Mouse (Mus musculus): ENCODE measurements around the gene Camta1.

The Camta1 gene

GRCm38 (mm10) chr4:151451885-151452284 lies 409.8 kb downstream of the Camta1 start:
- DNase-seq (ENCODE audit: low read depth, low spot score), result no peak

GRCm38 (mm10) chr4:151449981-151450380 lies 411.7 kb downstream of the Camta1 start:
- no peak for DNase-seq (ENCODE audit: low read depth, low spot score)

- no peak for DNase-seq (ENCODE audit: low read depth, low spot score)
These were observed 413.3 kb downstream of the Camta1 start for GRCm38 (mm10) chr4:151448341-151448740.

- DNase-seq (ENCODE audit: low read depth, low spot score), result no peak
These were observed 417.0 kb downstream of the Camta1 start for GRCm38 (mm10) chr4:151444665-151445064.

GRCm38 (mm10) chr4:151438561-151438960 lies 423.1 kb downstream of the Camta1 start:
- no peak for DNase-seq (ENCODE audit: low read depth, low spot score)

- no peak for DNase-seq (ENCODE audit: low read depth, low spot score)
These were observed 423.8 kb downstream of the Camta1 start for GRCm38 (mm10) chr4:151437859-151438258.

GRCm38 (mm10) chr4:151425133-151425532 lies 436.5 kb downstream of the Camta1 start:
- peak; percentile 22 for DNase-seq (ENCODE audit: low read depth, low spot score)

- no peak for DNase-seq (ENCODE audit: low read depth, low spot score)
These were observed 438.8 kb downstream of the Camta1 start for GRCm38 (mm10) chr4:151422922-151423321.

GRCm38 (mm10) chr4:151422361-151422760 lies 439.3 kb downstream of the Camta1 start:
- no peak for DNase-seq (ENCODE audit: low read depth, low spot score)

- no peak for DNase-seq (ENCODE audit: low read depth, low spot score)
These were observed 443.3 kb downstream of the Camta1 start for GRCm38 (mm10) chr4:151418344-151418875.

GRCm38 (mm10) chr4:151415812-151416211 lies 445.9 kb downstream of the Camta1 start:
- no peak for DNase-seq (ENCODE audit: low read depth, low spot score)

GRCm38 (mm10) chr4:151415376-151415775 lies 446.3 kb downstream of the Camta1 start:
- no peak for DNase-seq (ENCODE audit: low read depth, low spot score)

GRCm38 (mm10) chr4:151414952-151415351 lies 446.7 kb downstream of the Camta1 start:
- DNase-seq (ENCODE audit: low read depth, low spot score), result no peak

- DNase-seq (ENCODE audit: low read depth, low spot score), result no peak
These were observed 450.0 kb downstream of the Camta1 start for GRCm38 (mm10) chr4:151411641-151412061.

- DNase-seq (ENCODE audit: low read depth, low spot score), result no peak
These were observed 450.7 kb downstream of the Camta1 start for GRCm38 (mm10) chr4:151411016-151411415.

- DNase-seq (ENCODE audit: low read depth, low spot score), result no peak
These were observed 452.4 kb downstream of the Camta1 start for GRCm38 (mm10) chr4:151409291-151409690.

GRCm38 (mm10) chr4:151408811-151409210 lies 452.9 kb downstream of the Camta1 start:
- DNase-seq (ENCODE audit: low read depth, low spot score), result no peak

- DNase-seq (ENCODE audit: low read depth, low spot score), result no peak
These were observed 453.4 kb downstream of the Camta1 start for GRCm38 (mm10) chr4:151408246-151408645.

- DNase-seq (ENCODE audit: low read depth, low spot score), result no peak
These were observed 454.5 kb downstream of the Camta1 start for GRCm38 (mm10) chr4:151407129-151407528.

- no peak for DNase-seq (ENCODE audit: low read depth, low spot score)
These were observed 457.0 kb downstream of the Camta1 start for GRCm38 (mm10) chr4:151404581-151405256.

GRCm38 (mm10) chr4:151401685-151402397 lies 459.8 kb downstream of the Camta1 start:
- DNase-seq (ENCODE audit: low read depth, low spot score), result no peak

GRCm38 (mm10) chr4:151396536-151396935 lies 465.1 kb downstream of the Camta1 start:
- no peak for DNase-seq (ENCODE audit: low read depth, low spot score)

GRCm38 (mm10) chr4:151389345-151389744 lies 472.3 kb downstream of the Camta1 start:
- no peak for DNase-seq (ENCODE audit: low read depth, low spot score)
